Mouse (Mus musculus): ENCODE results near the gene Slc23a2.

Gene Slc23a2

DNA sequence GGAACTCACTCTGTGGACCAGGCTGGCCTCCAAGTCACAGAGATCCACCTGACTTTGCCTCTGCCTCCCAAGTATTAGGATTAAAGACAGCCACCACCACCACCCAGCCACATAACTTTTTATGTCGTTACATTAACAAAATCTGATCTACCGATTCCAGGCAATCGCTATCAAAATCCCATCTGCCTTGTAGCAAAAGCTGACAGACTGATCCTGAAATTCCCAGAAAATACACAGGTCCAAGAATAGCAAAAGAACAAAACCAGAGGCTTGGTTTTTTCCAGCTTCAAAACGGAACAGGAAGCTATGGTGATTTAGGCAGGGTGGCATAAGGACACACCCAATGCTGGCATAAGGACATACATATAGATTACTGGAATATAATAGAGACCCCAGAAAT, 10.2 kb downstream of the Slc23a2 start:
- peak; percentile 45 for ATAC-seq (ENCODE audit: low TSS enrichment)

DNA sequence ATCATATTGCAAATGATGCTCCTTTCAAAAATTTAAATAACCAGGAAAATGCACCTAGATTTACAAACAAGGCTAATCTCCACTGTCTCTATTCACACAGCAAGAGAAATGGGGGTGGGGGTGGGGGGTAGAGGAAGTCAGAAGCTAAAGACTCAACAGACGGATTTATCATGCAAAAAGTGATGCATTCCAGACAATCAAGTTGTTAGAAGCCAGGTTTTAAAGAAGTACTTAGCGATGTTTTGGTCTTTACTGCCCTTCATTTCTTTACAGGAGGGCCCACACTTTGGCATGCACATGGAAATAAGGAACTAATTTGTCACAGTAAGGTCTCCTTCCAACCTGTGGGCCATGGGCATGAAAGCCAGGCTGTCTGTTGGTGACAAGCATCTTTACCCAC, 11.5 kb downstream of the Slc23a2 start:
- ATAC-seq (ENCODE audit: low TSS enrichment): no peak

DNA sequence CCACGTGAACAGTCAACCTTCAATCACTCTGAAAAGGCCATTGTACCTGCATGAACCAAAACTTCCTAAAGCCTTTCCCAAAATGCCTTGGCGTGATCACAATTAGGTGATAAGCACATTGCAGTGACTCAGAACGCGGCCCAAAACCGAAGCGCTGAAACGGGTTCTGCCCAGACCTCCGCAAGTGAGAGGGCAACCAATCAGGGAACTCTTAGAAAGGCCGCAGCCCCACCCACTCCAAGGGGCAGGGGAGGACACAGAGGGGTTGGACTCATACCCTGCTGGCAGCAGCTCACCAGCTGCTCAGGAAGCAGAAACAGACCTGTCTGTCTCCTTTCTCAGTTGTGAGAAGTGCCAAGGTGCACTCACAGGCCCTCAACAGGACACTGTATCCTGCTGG, 13.6 kb downstream of the Slc23a2 start:
- ATAC-seq (ENCODE audit: low TSS enrichment): 0 out of 2 replicates have a peak, but pooled peaks have one; percentile 6

DNA sequence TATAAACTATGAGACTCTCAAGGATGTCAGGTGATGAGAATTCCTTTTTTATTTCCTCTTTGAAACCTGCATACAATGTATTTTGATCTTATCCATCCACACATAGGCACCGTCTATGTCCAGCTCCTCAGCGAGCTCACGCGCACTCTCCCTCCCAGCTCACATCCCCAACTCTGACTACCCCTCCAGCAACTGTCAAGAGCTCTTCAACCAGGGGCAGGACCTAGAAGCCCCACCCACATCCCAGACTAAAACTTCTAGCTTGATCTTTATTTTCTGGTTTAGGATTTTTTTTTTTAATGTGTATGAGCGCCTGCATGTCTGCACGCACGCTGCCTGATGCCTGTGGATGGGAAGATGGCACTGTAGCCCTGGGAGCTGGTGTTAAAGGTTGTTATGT, 14.9 kb downstream of the Slc23a2 start:
- ATAC-seq (ENCODE audit: low TSS enrichment): no peak

DNA sequence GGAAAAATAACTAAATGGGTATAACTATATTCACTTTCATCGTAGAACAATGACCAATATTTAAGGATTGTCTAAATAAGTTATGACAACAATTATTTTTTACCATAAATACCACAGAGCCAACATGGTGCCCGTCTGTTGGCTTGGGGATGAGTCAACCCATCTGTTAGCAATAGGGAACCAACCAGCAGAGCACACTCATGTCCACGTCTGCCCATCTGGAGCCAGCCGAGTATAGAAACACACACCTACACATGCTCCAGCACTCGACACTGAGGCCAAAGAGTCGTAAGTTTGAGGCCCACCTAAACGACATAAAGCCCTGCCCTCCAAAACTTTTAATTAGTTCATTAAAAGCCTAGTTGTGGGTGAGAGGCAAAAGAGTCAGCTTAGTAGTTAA, 15.7 kb downstream of the Slc23a2 start:
- ATAC-seq (ENCODE audit: low TSS enrichment): no peak; the same call in 1 of the 2 replicates

DNA sequence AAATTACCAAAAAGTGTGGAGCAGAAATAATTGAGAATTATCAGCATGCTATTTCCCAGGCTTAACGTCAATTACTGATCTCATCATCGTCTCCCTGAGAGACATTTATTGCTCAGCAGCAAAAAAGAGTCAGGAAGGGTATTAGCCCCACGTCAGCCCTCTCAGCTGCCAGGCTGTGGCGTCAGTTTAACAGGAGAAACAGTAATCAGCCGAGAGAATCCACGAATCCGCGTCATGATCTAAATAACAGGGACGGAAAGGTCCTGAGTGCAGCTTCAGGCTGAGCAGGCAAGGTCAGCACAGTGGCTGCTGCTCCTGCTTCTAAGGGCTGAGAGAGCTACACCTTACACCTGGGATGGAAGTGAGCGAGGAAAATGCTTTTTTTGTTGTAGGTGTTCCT, 17.0 kb downstream of the Slc23a2 start:
- 0 out of 2 replicates have a peak, but pooled peaks have one; percentile 13 for ATAC-seq (ENCODE audit: low TSS enrichment)

DNA sequence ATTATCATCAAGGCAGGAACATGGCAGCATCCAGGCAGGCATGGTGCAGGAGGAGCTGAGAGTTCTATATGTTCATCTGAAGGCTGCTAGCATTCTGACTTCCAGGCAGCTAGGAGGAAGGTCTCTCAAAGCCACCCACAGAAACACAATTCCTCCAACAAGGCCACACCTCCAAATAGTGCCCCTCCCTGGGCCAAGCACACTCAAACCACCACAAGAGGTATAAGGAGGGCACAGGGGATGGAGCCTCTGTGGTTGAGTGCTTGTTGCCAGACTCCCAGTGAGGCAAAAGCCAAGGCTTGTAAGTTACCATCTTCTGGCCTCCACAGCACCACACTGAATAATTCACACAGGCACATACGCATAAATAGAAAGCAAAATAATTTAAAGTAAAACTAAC, 18.6 kb downstream of the Slc23a2 start:
- ATAC-seq (ENCODE audit: low TSS enrichment): peak; percentile 51; the same call in 1 of the 2 replicates

DNA sequence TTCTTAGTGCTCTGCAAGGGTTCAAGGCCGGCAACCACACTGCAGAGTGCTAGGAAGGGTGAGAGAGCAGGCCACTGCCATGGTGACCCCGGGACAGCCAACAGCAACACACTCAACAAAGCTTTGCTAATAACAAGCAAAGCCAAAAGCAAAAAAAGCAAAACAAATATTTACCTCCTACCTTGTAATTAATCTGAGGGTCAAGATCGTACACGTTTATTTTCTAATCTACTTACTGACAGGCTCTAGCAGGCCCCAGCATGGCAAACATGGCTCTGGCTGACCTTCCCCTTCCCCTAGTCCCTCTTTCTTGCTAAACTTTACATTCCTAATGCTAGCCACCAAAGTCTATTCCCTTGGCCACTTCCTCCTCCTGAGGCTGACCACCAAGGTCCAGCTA, 21.8 kb downstream of the Slc23a2 start:
- no peak for ATAC-seq (ENCODE audit: low TSS enrichment)

DNA sequence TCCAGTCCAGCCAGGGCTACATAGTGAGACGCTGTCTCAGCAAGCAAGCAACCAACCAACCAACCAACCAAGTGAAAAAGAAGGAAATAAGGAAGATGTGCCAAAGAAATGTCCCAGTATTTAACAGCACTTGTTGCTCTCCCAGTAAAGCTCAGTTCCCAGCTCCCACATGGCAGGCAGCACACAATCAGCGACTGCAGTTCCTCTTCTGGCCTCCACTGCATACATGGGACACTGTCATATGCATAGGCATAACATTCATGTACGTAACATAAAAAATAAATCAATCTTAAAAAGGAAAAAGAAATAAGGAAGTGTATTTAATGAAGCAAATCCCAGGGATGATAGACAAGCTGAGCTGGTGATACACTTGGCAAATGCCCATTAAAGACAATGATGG, 23.9 kb downstream of the Slc23a2 start:
- no peak for ATAC-seq (ENCODE audit: low TSS enrichment)

DNA sequence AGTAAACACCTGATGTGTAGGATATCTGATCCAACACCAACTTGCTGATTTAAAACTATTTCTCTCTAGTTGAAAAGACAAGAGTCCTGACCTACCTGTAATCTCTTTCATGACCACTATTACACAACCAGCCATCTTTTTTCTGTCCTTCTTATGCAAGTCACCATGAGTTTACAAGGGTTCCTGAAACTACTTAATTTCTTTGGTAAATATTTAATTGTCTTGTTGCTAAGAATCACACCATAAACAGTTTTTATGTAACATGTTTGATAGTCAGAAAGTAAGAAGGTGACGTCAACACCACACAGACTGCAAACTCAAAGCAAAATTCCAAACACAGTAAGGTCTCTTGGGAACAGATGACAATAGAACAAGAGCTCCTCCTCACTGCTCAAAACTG, 26.3 kb downstream of the Slc23a2 start:
- no peak for ATAC-seq (ENCODE audit: low TSS enrichment)

DNA sequence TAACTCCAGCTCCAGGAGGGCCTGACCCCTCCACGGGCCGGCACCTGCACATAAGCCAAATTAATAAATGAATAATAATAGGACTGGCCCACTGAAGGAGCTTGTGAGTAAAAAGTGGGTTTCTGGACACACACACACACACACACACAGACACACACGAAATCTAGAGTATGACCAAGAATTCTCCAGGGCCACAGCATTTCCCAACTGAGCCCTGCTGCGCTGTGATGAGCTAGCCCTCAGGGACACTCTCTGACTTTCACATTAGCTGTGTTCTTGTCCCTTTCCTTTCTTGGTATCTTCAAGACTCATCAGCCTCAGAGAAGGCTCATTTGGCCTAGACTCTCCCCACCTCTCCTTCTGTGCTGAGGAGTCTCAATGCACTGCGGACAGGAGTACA, 29.0 kb downstream of the Slc23a2 start:
- no peak for ATAC-seq (ENCODE audit: low TSS enrichment)

DNA sequence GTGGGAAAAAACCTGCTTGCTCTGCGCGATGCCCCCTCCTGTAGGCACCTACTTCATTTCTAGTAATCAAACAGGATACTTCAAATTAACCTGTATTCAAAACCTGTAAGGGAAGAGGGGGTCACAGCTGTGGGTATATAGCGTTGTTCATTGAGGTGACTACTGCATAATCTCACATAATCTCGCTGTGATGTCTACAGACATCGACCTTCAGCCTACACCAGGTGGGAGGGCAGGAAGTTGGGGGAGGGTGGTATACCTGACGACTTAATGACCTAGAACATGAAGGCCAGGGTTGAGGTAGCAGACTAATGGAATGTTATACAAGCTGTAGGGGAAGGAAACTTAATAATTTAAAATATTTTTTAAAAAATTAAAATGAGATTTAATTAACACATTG, 29.6 kb downstream of the Slc23a2 start:
- ATAC-seq (ENCODE audit: low TSS enrichment): no peak

DNA sequence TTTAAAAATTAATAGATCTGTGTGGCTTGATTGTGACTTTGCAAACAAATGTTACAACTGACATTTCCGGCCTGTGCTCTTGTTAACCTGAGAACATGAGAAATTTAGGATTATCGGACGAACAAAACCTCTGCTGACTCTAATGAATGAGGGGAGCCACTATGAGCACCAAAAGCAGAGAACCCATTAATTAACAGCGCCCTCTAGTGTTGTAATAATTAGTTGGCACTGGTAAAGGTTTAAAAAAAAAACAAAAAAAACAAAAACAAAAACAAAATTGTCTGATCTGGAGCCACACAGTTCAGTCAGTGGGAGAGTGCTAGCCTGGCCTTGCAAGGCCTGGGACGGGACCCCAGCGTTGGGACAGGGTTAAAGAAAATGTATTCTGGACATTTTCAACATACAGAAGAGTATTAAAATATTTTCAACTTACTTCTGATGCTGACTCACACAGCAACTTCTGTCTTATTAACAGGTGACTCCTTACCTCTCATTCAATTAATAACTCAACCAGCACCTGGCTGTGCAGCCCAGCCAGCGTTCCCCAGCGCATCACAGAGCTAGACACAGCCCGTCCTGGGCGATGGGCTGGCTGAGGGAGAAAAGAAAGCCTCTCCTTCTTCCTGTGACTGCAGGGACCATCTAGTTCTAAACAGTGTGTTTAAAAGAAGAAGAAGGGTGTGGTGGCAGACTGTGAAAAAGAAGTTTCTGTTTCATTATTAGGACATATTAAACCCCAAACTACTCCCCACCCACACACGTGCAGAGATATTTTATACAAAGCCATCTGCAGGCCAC, 30.7 kb downstream of the Slc23a2 start:
- ATAC-seq (ENCODE audit: low TSS enrichment): no peak

DNA sequence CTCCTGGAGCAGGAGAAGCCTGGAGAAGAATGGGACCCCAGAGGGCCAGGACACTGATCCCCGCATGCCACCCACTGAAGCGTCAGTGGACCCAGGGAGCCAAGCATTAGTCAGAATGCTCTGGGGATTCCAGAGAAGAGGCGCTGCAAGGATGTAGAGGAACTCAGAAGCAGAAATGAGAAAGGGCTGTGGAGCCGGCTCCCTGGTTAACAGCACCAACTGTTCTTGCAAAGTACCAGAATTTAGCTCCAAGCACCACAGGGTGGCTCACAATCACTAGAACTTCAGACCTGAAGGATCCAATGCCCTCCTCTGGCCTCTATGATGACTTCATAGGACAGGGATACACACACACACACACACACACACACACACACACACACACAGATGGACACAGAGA, 32.6 kb downstream of the Slc23a2 start:
- peak; percentile 26; the same call in 1 of the 2 replicates for ATAC-seq (ENCODE audit: low TSS enrichment)

DNA sequence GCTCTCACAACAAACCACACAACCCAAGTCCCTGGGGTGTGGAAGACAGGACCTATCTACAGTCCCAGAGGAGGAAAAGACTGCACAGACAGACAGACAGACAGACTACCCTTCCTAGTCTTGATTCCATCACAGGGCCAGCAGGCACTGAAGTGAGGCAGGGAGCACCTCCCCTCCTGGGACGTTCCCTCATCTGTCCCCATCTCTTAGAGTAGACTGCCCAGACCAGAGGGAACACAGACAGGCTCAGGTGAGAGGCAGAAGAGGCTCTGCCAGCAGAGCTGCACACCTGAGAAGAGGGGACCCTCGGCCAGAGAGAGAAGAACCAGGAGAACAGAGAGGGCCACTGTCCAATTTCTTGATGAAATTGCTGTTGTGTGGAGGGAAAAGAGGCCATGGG, 33.0 kb downstream of the Slc23a2 start:
- ATAC-seq (ENCODE audit: low TSS enrichment): no peak

DNA sequence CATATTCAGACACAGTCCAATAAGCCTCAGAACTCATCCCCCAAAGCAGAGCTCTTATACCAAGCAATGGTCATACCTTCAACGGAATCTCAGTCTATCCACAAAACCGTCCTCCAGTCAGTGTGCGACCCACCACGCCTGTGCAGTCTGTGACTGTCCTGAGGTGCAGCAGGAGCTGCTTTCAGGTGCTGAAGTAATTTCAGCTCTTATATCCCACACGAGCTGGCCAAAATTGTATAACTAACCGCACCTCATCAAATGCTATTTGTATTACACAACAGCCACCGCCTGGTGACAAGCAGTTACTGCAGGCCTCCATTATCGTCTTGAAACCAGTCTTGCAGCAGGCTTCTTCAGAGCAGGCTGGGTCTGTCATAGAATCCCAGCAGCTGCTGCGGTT, 33.6 kb downstream of the Slc23a2 start:
- ATAC-seq (ENCODE audit: low TSS enrichment): peak; percentile 72

DNA sequence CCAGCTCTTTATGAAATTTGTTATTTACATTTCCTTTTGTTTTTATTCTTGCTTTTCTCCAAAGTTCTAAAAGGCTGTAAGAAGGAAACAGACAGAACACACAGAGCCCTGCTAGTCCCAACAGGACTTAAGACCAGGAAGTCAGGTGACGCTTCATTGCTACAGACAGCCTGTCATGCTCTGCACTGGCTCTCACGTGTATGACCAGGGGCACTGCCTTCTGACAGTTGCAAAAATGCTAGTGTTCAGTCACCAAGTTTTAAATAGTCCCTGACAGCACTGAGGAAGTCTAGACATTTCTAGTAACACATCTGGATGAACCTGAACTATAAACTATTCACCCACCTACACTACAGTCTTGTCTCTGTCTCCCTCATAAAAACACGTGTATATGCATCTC, 34.2 kb downstream of the Slc23a2 start:
- ATAC-seq (ENCODE audit: low TSS enrichment): no peak

DNA sequence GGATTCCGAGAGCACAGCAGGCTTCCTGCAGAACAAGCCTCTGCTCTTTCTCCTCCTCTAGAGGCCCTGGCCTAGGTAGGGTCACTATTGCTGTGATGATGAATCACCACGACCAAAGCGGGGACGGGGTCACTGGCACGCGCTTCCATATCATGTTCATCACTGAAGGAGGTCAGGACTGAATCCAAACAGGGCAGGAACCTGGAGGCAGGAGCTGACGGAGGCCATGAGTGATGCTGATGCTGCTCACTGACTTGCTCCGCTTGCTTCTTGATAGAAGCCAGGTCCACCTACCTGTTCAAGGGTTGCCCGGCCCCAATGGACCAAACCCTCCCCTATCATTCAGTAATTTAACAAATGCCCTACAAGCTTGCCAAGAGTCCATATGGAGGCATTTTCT, 35.9 kb downstream of the Slc23a2 start:
- ATAC-seq (ENCODE audit: low TSS enrichment): no peak

DNA sequence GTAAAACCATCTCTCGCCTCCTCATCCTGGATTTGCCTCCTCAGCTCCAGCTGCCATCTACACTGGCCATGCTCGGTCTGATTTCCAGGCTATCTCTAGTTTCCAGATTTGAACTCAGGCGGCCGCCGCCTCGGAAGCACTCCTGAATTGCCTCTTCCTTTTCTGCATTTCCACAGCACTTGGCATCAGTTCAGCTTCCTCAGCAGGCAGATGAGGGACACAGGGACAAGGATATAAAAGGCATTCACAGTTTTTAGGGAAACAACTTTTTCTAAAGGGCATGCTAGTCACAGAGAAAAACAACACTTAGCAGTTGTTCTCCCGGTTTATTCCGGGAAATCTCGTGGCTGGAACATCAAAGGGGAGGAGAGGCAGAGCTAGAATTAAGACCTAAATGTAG, 37.3 kb downstream of the Slc23a2 start:
- peak; percentile 33 for ATAC-seq (ENCODE audit: low TSS enrichment)

DNA sequence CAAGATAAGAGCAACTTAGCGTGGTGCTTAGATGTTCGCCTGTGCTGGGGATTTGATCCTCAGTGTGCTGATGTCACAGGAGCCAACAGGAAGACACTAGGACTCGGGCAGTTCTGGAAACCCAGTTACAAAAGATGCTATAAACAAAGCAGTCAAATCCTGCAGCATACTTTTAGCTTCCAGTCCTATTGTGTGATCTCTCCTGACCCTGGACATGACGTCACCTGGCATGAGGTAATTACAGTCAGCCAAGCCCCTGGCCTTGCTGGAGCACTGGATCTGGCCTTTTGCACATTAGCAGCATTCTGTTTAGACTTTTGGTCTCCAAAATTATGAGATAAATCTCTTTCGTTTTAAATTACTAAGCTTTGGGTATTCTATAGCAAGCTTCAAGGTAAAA, 38.8 kb downstream of the Slc23a2 start:
- no peak for ATAC-seq (ENCODE audit: low TSS enrichment)

DNA sequence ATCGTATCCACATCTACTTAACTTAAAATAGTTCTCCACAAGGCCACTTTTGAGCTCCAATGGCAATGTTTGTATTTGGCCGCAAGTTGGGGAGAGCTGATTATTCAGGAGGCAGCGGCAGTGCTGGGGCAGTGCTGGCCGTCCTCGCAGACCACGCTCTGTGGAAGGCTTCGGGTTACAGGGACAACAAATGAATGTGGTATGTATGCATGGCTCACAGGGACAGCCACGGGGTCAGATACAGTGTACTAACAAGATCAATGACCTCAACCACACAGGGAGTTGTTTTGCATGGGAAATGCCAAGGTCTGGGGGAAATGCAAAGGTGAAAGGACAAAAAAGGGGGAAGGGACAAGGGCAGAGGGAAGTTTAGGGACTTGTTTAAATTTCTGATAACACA, 41.6 kb downstream of the Slc23a2 start:
- no peak for ATAC-seq (ENCODE audit: low TSS enrichment)

DNA sequence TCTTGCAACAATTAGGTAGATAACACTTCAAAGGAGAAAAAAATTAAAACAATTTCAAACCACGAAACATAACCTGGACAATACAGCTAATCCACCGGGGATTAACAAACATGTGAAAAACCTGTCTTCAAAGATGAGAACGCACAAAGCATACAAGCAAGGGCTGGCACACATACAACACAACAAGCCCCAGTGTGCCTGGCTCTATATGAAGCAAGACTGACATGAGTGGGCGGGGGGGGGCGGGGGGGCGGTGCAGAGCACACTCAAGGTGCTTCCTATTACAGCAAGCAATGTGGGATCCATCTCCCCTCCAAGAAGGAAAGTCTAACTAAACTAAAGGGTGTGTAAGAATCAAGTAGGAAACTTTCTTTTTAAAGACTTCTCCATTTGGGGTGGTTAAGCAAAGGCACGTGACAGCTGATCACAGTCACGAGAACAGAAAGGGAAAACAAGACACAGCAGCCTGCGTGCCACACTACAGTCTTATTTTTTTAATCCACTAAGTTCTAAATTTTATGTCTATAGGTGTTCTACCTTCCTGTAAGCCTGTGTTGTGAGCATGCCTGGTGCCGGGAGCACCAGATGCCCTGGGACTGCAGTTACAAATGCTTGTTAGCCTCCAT, 42.3 kb downstream of the Slc23a2 start:
- no peak for ATAC-seq (ENCODE audit: low TSS enrichment)

DNA sequence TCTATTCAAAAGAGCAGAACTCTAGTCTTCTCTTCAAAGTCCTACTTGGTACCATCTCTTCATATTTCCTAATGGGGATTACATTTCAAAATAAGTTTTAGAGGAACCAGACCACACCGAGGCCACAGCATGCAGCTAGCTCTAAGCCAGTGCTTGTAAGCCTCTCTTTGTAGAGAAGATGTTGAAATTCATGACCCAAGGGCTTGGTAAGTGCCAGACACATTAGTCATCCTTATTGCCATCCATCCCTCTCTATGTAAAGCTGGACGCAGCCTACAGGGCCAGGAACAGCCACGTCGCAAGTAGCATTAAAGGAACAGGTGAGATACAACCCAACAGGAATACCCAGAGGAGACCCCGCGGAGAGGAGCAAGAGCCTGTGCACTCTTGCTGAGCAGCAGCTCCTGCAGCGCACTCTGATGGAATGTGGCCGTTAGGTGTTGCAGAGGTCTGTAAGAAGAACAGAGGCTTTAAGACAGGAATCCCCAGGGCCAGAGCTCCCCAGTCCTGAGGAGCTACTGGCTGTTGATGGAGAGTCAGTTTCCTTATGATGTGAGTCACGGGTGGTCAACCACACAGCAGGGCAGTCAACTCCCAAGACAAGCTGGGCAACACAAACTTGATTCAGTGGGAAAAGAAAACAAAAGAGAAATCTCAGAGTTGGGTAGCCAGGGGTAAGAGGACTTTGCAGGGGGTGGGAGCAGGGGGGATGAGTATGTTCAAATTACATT, 45.8 kb downstream of the Slc23a2 start:
- no peak for ATAC-seq (ENCODE audit: low TSS enrichment)
